Mouse (Mus musculus): ENCODE measurements around the gene Tubd1. TPM values are rescaled to one million over a fixed set of nuclear protein-coding genes. Genes with fewer than 3 reads are reported as not detected.

Gene Tubd1
- polyA plus RNA-seq, 1 experiment from 2014 or later, result 7.3 TPM

DNA sequence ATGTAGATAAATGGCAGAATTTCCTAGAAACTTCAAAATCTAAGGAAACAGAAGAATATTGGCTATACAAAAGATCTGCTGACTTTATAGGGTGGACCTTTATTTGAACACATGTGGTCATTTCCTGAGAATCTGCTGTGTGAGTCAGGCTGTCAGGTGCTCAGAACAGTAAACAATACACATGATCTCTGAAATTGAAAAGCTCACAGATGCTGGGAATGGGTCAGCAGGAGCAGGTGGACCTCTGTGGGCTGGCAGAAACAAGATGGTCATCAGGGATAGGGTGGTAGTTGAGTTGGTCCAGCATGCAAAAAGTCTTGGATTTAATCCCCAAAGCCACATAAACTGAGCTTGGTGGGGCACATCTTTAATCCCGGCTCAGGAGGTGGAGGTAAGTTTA, 53.8 kb downstream of the Tubd1 start:
- H3K4me1 ChIP-seq (ENCODE audit: insufficient read depth, low read depth, low read length), result peaks cover 6% of the 10 kb centered on the region; the same call in 1 of the 2 replicates
- peak; percentile 38 for TF ChIP-seq EP300 (IDR thresholded peaks at IDR 0.05)
- no peak for TF ChIP-seq CTCF (IDR thresholded peaks at IDR 0.05)
- no peak overlapping the region for H3K9ac ChIP-seq (replicated peaks; ENCODE audit: low read depth)
- H3K36me3 ChIP-seq (ENCODE audit: insufficient read depth, low read length), result no peaks in the 10 kb centered on the region
- H3K27ac ChIP-seq (ENCODE audit: low read length), result no peak overlapping the region
- no peak overlapping the region for H3K4me3 ChIP-seq (ENCODE audit: low read depth, low read length)
- no peak overlapping the region for H3K4me2 ChIP-seq (replicated peaks; ENCODE audit: low read depth, low read length)
- no peak for ATAC-seq
- no peaks in the 10 kb centered on the region for H3K9me3 ChIP-seq (ENCODE audit: low read length)
- DNase-seq (ENCODE audit: low spot score), result peak; percentile 31
- WGBS, result 87% methylated on average over 1 of the region's 1 CpGs
- H3K27me3 ChIP-seq (replicated peaks; ENCODE audit: insufficient read depth, low read length), result no peaks in the 10 kb centered on the region

DNA sequence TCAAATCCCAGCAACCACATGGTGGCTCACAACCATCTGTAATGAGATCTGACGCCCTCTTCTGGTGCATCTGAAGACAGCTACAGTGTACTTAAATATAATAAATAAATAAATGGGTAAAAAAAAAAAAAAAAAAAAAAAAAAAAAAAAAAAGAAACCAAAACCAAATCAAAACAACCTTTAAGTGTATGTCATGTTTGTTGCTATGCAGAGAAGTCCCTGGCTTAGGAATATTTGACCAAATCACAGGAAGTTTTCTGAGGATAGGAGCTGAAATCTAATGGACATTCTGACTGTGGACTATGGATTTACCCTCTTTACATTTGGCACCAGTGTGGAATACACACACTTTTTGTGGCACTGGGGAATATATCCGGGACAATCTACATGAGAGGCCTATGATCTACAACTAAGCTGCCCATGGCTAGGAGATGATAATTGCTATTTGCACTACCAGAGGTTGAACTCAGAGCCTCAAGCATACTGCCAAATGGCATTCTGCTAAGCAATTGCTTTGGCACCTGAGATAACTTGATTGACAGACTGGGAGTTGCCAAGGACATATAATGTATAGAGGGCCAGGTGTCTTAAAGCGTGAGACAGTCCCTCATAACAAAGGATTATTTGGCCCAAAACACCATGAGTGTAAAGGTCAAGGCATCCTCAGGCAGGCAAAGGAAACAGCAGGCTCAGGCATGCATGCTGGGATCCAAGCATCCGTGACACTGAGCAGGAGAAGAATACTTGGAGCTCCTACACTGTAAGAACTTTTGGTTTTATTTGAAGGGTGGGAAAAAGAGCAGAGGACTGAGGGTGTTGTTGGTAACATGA, 54.8 kb downstream of the Tubd1 start:
- Histone ChIP-seq H3K9me3 (ENCODE audit: low read length) (no peaks in the 10 kb centered on the region), H3K9ac (replicated peaks; ENCODE audit: low read depth) (no peak overlapping the region), H3K27ac (ENCODE audit: low read length) (no peak overlapping the region), H3K36me3 (ENCODE audit: insufficient read depth, low read length) (no peaks in the 10 kb centered on the region), H3K4me2 (replicated peaks; ENCODE audit: low read depth, low read length) (no peak overlapping the region), H3K4me1 (ENCODE audit: insufficient read depth, low read depth, low read length) (no peaks in the 10 kb centered on the region), H3K27me3 (replicated peaks; ENCODE audit: insufficient read depth, low read length) (no peaks in the 10 kb centered on the region), H3K4me3 (ENCODE audit: low read depth, low read length) (no peak overlapping the region)
- TF ChIP-seq EP300 (IDR thresholded peaks at IDR 0.05), result no peak
- DNase-seq (ENCODE audit: low spot score) (no peak), ATAC-seq (no peak)
- WGBS, result 76% methylated on average over 4 of the region's 4 CpGs

DNA sequence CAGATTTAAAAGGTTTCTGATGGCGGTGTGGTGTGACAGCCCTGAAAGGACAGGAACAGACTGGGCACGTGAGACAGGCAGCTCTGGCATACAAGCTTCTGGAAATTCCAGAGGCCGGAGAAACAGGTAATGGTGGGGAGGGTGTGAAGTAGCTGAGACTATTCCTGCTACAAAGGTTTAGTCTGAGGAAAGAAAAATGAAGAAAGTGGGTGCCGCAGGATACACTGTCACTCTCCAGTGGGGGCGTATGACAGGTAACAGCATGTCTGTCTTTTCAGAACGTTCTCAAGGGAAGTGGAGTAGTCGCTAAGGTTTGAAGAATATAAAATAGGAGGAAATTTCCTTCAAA, 55.4 kb downstream of the Tubd1 start:
- Histone ChIP-seq H3K4me1 (ENCODE audit: insufficient read depth, low read depth, low read length) (no peaks in the 10 kb centered on the region), H3K4me2 (replicated peaks; ENCODE audit: low read depth, low read length) (no peak overlapping the region), H3K9me3 (ENCODE audit: low read length) (no peaks in the 10 kb centered on the region), H3K36me3 (ENCODE audit: insufficient read depth, low read length) (no peaks in the 10 kb centered on the region), H3K27ac (ENCODE audit: low read length) (no peak overlapping the region), H3K27me3 (replicated peaks; ENCODE audit: insufficient read depth, low read length) (no peaks in the 10 kb centered on the region), H3K4me3 (ENCODE audit: low read depth, low read length) (no peak overlapping the region), H3K9ac (replicated peaks; ENCODE audit: low read depth) (no peak overlapping the region)
- DNase-seq (ENCODE audit: low spot score) (no peak), ATAC-seq (no peak)
- no peak for TF ChIP-seq EP300 (IDR thresholded peaks at IDR 0.05)
- TF ChIP-seq CTCF (IDR thresholded peaks at IDR 0.05), result no peak
- WGBS, result 84% methylated on average over 7 of the region's 7 CpGs

DNA sequence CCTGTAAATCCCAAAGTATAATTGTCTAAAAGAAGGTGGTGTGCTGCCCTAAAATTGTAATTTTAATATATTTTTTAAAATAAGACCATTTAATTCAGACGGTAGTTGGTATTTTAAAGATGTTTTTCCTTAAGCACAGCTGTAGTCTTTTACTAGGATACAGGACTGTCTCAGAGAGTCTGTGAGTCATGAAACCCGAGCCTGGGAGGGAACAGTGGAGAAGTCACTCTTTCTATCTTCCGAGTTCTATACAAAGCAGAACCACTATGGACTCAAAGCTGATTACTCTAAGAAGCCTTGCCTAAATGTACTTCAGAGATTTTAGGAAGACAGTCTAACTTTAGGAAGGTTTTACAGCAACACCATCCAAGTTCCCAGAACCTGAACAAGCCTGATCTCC, 57.3 kb downstream of the Tubd1 start:
- WGBS, result 45% methylated on average over 3 of the region's 3 CpGs
- Histone ChIP-seq H3K4me2 (replicated peaks; ENCODE audit: low read depth, low read length) (no peak overlapping the region), H3K9ac (replicated peaks; ENCODE audit: low read depth) (no peak overlapping the region), H3K27ac (ENCODE audit: low read length) (0 out of 2 replicates have a peak overlapping the region, but pooled peaks have one; percentile 43), H3K9me3 (ENCODE audit: low read length) (no peaks in the 10 kb centered on the region), H3K27me3 (replicated peaks; ENCODE audit: insufficient read depth, low read length) (no peaks in the 10 kb centered on the region), H3K4me3 (ENCODE audit: low read depth, low read length) (no peak overlapping the region), H3K4me1 (ENCODE audit: insufficient read depth, low read depth, low read length) (no peaks in the 10 kb centered on the region), H3K36me3 (ENCODE audit: insufficient read depth, low read length) (peaks cover 4% of the 10 kb centered on the region; the same call in 1 of the 2 replicates)
- no peak for ATAC-seq
- DNase-seq (ENCODE audit: low spot score), result peak; percentile 46
- TF ChIP-seq CTCF (IDR thresholded peaks at IDR 0.05) (no peak), EP300 (IDR thresholded peaks at IDR 0.05) (no peak)

DNA sequence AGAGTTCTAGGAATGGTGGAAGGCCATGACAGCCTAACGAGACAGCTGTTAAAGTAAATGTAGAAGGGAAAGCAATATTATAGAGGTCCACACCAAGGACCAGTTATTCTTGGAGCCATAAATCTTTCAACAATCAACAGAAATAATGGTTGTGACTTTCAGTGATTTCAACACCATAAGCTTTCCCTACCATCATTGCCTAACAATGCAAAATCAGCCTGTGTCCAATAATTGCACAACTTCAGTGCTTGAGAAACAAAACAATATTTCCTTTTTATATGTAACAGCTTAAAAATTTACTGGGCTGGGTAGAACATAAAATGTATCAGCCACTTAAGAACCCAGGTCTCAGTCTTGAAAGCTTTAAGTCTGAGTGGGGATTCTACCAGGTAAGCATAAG, 58.9 kb downstream of the Tubd1 start:
- Histone ChIP-seq H3K4me1 (ENCODE audit: insufficient read depth, low read depth, low read length) (no peaks in the 10 kb centered on the region), H3K36me3 (ENCODE audit: insufficient read depth, low read length) (peaks cover 4% of the 10 kb centered on the region; the same call in 1 of the 2 replicates), H3K9me3 (ENCODE audit: low read length) (no peaks in the 10 kb centered on the region), H3K27me3 (replicated peaks; ENCODE audit: insufficient read depth, low read length) (no peaks in the 10 kb centered on the region), H3K9ac (replicated peaks; ENCODE audit: low read depth) (no peak overlapping the region), H3K27ac (ENCODE audit: low read length) (peak overlapping the region; percentile 74), H3K4me2 (replicated peaks; ENCODE audit: low read depth, low read length) (no peak overlapping the region), H3K4me3 (ENCODE audit: low read depth, low read length) (no peak overlapping the region)
- WGBS, result 87% methylated on average over 1 of the region's 1 CpGs
- TF ChIP-seq CTCF (IDR thresholded peaks at IDR 0.05) (no peak), EP300 (IDR thresholded peaks at IDR 0.05) (peak; percentile 98)
- DNase-seq (ENCODE audit: low spot score) (peak; percentile 95), ATAC-seq (peak; percentile 80)

DNA sequence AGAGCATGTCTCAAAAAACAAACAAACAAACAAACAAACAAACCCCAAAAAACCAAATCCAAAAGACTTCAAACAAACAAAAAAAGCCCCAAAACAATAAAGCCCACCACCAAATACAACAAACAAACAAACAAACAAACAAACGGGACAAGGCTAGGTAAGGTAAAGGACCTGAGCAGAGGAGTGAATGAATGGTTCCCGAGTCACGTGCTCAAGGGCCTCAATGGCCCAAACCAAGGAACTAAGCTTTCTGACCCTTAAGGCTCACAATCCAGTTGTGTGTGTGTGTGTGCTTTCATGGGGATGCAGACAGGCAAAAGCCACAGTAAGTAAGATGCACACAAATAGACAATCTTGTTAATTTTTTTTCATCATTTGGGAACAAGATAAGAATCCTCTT, 59.5 kb downstream of the Tubd1 start:
- Histone ChIP-seq H3K27ac (ENCODE audit: low read length) (peak overlapping the region; percentile 74), H3K36me3 (ENCODE audit: insufficient read depth, low read length) (peaks cover 4% of the 10 kb centered on the region; the same call in 1 of the 2 replicates), H3K9ac (replicated peaks; ENCODE audit: low read depth) (no peak overlapping the region), H3K4me1 (ENCODE audit: insufficient read depth, low read depth, low read length) (no peaks in the 10 kb centered on the region), H3K4me3 (ENCODE audit: low read depth, low read length) (no peak overlapping the region), H3K4me2 (replicated peaks; ENCODE audit: low read depth, low read length) (no peak overlapping the region), H3K9me3 (ENCODE audit: low read length) (no peaks in the 10 kb centered on the region), H3K27me3 (replicated peaks; ENCODE audit: insufficient read depth, low read length) (no peaks in the 10 kb centered on the region)
- WGBS, result 85% methylated on average over 3 of the region's 3 CpGs
- no peak for DNase-seq (ENCODE audit: low spot score)
- ATAC-seq, result no peak
- no peak for TF ChIP-seq EP300 (IDR thresholded peaks at IDR 0.05)
- TF ChIP-seq CTCF (IDR thresholded peaks at IDR 0.05), result no peak

All from lung, postnatal 0 days (tissue).